ENCODE assay signal across 9 mouse cellular contexts in genomic region chr4:148643291-148644156, GRCm38 (mm10). TPM values are rescaled to one million over a fixed set of nuclear protein-coding genes. Genes with fewer than 3 reads are reported as not detected.
DNase-seq lines count a peak whose midpoint lies in the region; ATAC-seq and TF ChIP-seq lines count a peak whose summit lies in the region.
"Had no signal": no experiment of that assay in that cellular context is flagged by ENCODE, and none has a peak within 500 bp of the region (broad histone marks: within the 10 kb centered on the region; RNA-seq: fewer than 3 reads in every experiment).

Gene Gm572 (plus strand): TSS chr4:148643317.

- no peaks in the 10 kb centered on the region for H3K27me3 ChIP-seq in heart, embryonic 14.5 days (ENCODE audit: control insufficient read depth, insufficient read depth, low read length)
- H3K27me3 ChIP-seq in E14TG2a.4 (ENCODE audit: insufficient read depth, low read length) = no peaks in the 10 kb centered on the region
- no peaks in the 10 kb centered on the region for H3K27me3 ChIP-seq in forebrain, embryonic 15.5 days
- H3K27me3 ChIP-seq in liver, embryonic 13.5 days = no peaks in the 10 kb centered on the region

- ATAC-seq in heart, embryonic 14.5 days (ENCODE audit: insufficient number of reproducible peaks, insufficient read depth, low FRiP score, low read depth) = no peak
- no peak for ATAC-seq in forebrain, embryonic 15.5 days (replicated peaks)
- ATAC-seq in liver, embryonic 13.5 days (ENCODE audit: low read depth) = peak; percentile 22

- no peak within 1 kb of the TSS for H3K27ac ChIP-seq in heart, embryonic 14.5 days (replicated peaks in 1 of 2; ENCODE audit: control insufficient read depth in 1 of 2, insufficient read depth in 1 of 2, low read depth in 2 of 2, low read length in 2 of 2)
- H3K27ac ChIP-seq in forebrain, embryonic 15.5 days (replicated peaks) = no peak within 1 kb of the TSS
- no peak within 1 kb of the TSS for H3K27ac ChIP-seq in liver, embryonic 13.5 days

- peaks cover 10 to 11% of the 10 kb centered on the region in 2 experiments for H3K4me1 ChIP-seq in heart, embryonic 14.5 days (ENCODE audit: control insufficient read depth in 2 of 2, insufficient read depth in 2 of 2, low read length in 2 of 2)
- H3K4me1 ChIP-seq in E14TG2a.4 (replicated peaks; ENCODE audit: low read depth, low read length) = peaks cover 23% of the 10 kb centered on the region
- H3K4me1 ChIP-seq in forebrain, embryonic 15.5 days = no peaks in the 10 kb centered on the region
- peaks cover 10% of the 10 kb centered on the region for H3K4me1 ChIP-seq in liver, embryonic 13.5 days (replicated peaks)

- no peak within 1 kb of the TSS for H3K4me3 ChIP-seq in heart, embryonic 14.5 days (ENCODE audit: control insufficient read depth in 1 of 2, insufficient read depth in 1 of 2, low read depth in 1 of 2, low read length in 2 of 2)
- peak within 1 kb of the TSS; percentile 61 for H3K4me3 ChIP-seq in E14TG2a.4 (replicated peaks; ENCODE audit: low read length)
- no peak within 1 kb of the TSS for H3K4me3 ChIP-seq in forebrain, embryonic 15.5 days
- peak within 1 kb of the TSS; percentile 10; the same call in 1 of the 2 replicates for H3K4me3 ChIP-seq in liver, embryonic 13.5 days (replicated peaks)

- H3K36me3 ChIP-seq in heart, embryonic 14.5 days (ENCODE audit: control insufficient read depth, insufficient read depth, low read length) = no peaks in the 10 kb centered on the region
- no peaks in the 10 kb centered on the region for H3K36me3 ChIP-seq in E14TG2a.4 (ENCODE audit: insufficient read depth, low read length)
- H3K36me3 ChIP-seq in forebrain, embryonic 15.5 days = no peaks in the 10 kb centered on the region
- no peaks in the 10 kb centered on the region for H3K36me3 ChIP-seq in liver, embryonic 13.5 days
- H3K36me3 ChIP-seq: G1E had no signal

- 51% methylated on average over 15 of the region's 15 CpGs for WGBS in heart, embryonic 14.5 days
- WGBS in forebrain, embryonic 15.5 days = 69% methylated on average over 15 of the region's 15 CpGs
- 38% methylated on average over 15 of the region's 15 CpGs for WGBS in liver, embryonic 13.5 days (ENCODE audit: insufficient replicate concordance)

- H3K9ac ChIP-seq in heart, embryonic 14.5 days (ENCODE audit: low read length) = 0 out of 2 replicates have a peak within 1 kb of the TSS, but pooled peaks have one; percentile 36
- no peak within 1 kb of the TSS for H3K9ac ChIP-seq in forebrain, embryonic 15.5 days (replicated peaks)
- no peak within 1 kb of the TSS for H3K9ac ChIP-seq in liver, embryonic 13.5 days

- DNase-seq in heart, adult 8-10 months (ENCODE audit: low spot score) = no peak
- no peak for DNase-seq in liver, embryonic 13.5 days
- DNase-seq in B cell, adult 2 months = no peak
- DNase-seq in adrenal gland, postnatal 4 days (ENCODE audit: low spot score in 2 of 2) = no peak
- DNase-seq in gastrocnemius, adult 8-10 months (ENCODE audit: low spot score in 2 of 2) = no peak

- H3K4me2 ChIP-seq in heart, embryonic 14.5 days (ENCODE audit: low read length) = peak within 1 kb of the TSS; percentile 54
- H3K4me2 ChIP-seq in forebrain, embryonic 15.5 days (replicated peaks) = peak within 1 kb of the TSS; percentile 26
- H3K4me2 ChIP-seq in liver, embryonic 13.5 days = peak within 1 kb of the TSS; percentile 45

- no peaks in the 10 kb centered on the region for H3K9me3 ChIP-seq in heart, embryonic 14.5 days (ENCODE audit: control insufficient read depth, low read length)
- H3K9me3 ChIP-seq in E14TG2a.4 (ENCODE audit: low read length) = no peaks in the 10 kb centered on the region
- H3K9me3 ChIP-seq in forebrain, embryonic 15.5 days = no peaks in the 10 kb centered on the region
- H3K9me3 ChIP-seq in liver, embryonic 13.5 days (replicated peaks) = no peaks in the 10 kb centered on the region
- H3K9me3 ChIP-seq: G1E had no signal

- no peak for TF ChIP-seq CTCF in E14TG2a.4 (conservative IDR thresholded peaks at IDR 0.05; ENCODE audit: low read length)

RNA-seq across cellular contexts. Expression of gene Gm572, which starts in this region (rescaled TPM):
- 0.19 and 0.28 TPM in 2 replicates for polyA plus RNA-seq in heart, embryonic 14.5 days (2014; fragmentation: Nextera tagmentation; extraction: Ambion mirVana)
- 1 to 10 TPM; 5.2 to 8.4 (median 6.7) TPM for total RNA-seq in heart, adult 8-10 months (2022)
- not detected in 2 replicates for polyA plus RNA-seq in forebrain, embryonic 15.5 days (2015; fragmentation: Nextera tagmentation; extraction: Ambion mirVana)
- not detected in 2 replicates for polyA plus RNA-seq in liver, embryonic 13.5 days (2015; fragmentation: Nextera tagmentation; extraction: Ambion mirVana)
- total RNA-seq in adrenal gland, postnatal 4 days (2021) = under 1 TPM; 0.37 to 0.42 TPM
- total RNA-seq in gastrocnemius, adult 8-10 months (2022) = 1 to 10 TPM; 7.3 to 9.2 (median 8.8) TPM
- total RNA-seq: G1E had no signal
- polyA plus RNA-seq: G1E had no signal

Comparison
In these comparisons a context has a peak if more than half of its experiments do, and no peak if none do; other contexts are left out.
1. RNA of gene Gm572 (total RNA-seq): 7.3 to 9.2 TPM in gastrocnemius, adult 8-10 months and 5.2 to 8.4 TPM in heart, adult 8-10 months; 0.37 to 0.42 TPM in adrenal gland, postnatal 4 days; every median in the first group is over 4 times any median in the second.
2. Peak in ATAC-seq, H3K4me3 ChIP-seq and H3K4me2 ChIP-seq in liver, embryonic 13.5 days; RNA of the gene not detected or under 1 TPM.
3. Peak in every context shown above with its lines, with median percentiles within 50 percentile points of each other: H3K4me2 ChIP-seq.